1 mouse cellular context compared by ENCODE assay signal in the genomic region with DNA sequence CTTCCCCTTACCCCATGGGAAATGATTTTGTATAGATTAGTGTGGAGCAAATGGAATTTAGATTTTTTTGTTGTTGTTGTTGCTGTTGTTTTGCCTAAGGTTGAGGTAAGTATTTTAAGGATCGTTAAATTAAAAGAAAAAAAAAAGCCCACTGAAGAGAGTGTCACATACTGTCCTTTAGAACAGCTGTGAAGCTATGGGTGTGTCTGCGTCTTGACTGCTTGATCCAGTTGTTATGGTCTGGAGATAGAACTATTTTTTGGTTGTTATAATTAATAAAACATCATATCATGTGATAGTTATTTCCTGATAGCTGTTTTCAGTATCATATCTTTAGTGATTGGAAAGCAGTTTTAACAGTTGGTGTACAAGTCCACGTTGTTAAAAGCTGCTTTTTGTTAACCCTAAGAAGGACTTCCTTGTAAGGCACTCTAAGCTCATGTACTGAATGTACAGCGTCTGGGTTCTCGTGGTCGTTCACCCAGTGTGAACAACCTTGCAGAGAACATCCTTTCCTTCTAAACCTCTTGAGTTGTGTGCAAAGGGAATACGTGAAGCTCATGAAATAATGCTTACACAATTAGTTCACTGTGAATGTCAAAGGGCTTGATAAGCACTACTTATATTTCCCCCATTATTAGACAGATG.
TF ChIP-seq lines count a peak whose summit lies in the region.

No protein-coding gene starts in this region.

TF ChIP-seq in CH12.LX, 34 proteins besides CTCF, POLR2A, EP300 and RAD21 (continued from another document):
- no peak for TF ChIP-seq ELF1 (IDR thresholded peaks at IDR 0.05; ENCODE audit: low read depth, low read length)
- no peak for TF ChIP-seq MAZ (IDR thresholded peaks at IDR 0.05; ENCODE audit: low read depth, low read length)
- TF ChIP-seq SMC3 (IDR thresholded peaks at IDR 0.05; ENCODE audit: low read depth, low read length): no peak
- TF ChIP-seq GABPA (IDR thresholded peaks at IDR 0.05; ENCODE audit: insufficient replicate concordance, low read depth, low read length): no peak
- TF ChIP-seq ETS1 (conservative IDR thresholded peaks at IDR 0.05; ENCODE audit: low read depth, low read length): no peak
- TF ChIP-seq TCF12 (IDR thresholded peaks at IDR 0.05; ENCODE audit: low read depth, low read length): no peak
